Mouse (Mus musculus) lung, postnatal 25 days (tissue): ENCODE results near the gene Vmn1r29.
"Not testable (repeated sequence)": the region's sequence is repeated elsewhere in the genome, so short reads cannot be mapped to it uniquely, and the experiment has no call there.

Experiments
- DNase-seq: peaks from one replicate; pipeline ENCODE4 v3.0.0; 2022; ENCODE audit warnings: low spot score

Vmn1r29 gene

DNA sequence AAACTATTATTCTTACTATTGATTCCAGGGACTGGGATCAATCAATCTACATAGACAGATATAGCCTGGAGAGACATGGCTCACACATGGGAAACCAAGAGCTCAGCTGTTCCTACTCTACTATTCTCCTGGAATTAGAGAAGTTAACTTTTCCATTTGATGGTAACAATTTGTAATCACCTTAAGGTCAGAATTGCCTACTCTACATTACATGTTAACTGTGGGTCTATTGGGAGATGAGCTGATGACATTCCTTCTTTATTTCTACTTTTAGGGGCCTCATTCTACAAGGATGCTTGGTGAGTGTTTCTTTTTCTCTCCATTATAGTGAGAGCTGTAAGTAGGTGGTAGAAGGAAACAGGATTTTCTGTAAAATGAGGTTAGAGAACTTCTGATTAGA lies at the start of gene Vmn1r29:
TSS of gene Vmn1r29 (plus strand) at position 301 of the 400 bp plus-strand sequence.
- no peak for DNase-seq

DNA sequence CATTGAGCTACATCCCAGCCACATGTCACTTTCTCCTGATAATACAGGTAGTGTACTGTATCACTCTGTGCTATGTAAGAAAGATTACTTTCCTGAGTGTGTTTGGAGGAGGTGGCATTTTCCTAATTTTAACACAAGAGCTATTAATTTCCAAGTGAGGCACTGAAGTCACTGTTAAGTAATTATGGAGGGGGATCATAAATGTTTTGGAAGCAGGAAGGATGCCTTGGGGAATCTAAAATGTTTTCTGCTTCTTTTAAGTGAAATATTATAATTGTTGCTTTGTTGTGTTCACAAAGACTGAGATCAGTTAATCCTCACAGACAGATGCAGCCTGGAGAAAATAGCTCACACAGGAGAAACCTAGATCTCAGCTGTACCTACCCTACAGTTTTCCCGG lies 39.6 kb upstream of the Vmn1r29 start, which contains the start of gene Vmn1r28:
TSS of gene Vmn1r28 (plus strand) at position 301 of the 400 bp plus-strand sequence.
- no peak for DNase-seq

- DNase-seq = not testable (repeated sequence)
Observed at GRCm38 (mm10) chr6:58279661-58280060, 21.7 kb upstream of the Vmn1r29 start.

GRCm38 (mm10) chr6:58292201-58292600 lies 9.1 kb upstream of the Vmn1r29 start:
- DNase-seq = no peak

GRCm38 (mm10) chr6:58298511-58298910 lies 2.8 kb upstream of the Vmn1r29 start:
- DNase-seq = not testable (repeated sequence)

DNA sequence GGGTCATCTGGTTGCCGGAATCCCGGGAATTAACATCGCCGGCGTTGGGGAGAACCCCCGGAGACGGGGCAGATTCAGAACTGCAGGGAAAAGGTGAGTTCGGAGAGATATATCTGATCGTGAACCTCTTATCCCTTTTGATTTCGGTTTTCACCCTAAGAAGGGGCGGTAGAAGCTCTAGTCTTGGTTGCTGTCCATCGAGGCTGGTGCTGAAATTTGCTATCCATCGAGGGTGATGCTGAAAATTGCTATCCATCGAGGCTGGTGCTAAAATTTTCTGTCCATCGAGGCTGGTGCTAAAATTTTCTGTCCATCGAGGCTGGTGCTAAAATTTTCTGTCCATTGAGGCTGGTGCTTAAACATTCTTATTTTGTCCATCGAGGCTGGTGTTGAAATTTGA lies 29.3 kb downstream of the Vmn1r29 start:
- DNase-seq = not testable (repeated sequence)
